In genomic region chr10:86704589-86705191, GRCm38 (mm10) we compare ENCODE assay signal across 8 mouse cellular contexts. TPM values are rescaled to one million over a fixed set of nuclear protein-coding genes. Genes with fewer than 3 reads are reported as not detected.
DNase-seq lines count a peak whose midpoint lies in the region; ATAC-seq and TF ChIP-seq lines count a peak whose summit lies in the region.

No protein-coding gene starts in this region.

- under 1% methylated on average over 33 of the region's 33 CpGs for WGBS in kidney, adult 2 months
- 0% methylated on average over 31 of the region's 33 CpGs for WGBS in limb, embryonic 14.5 days
- under 1% methylated on average over 33 of the region's 33 CpGs for WGBS in midbrain, embryonic 11.5 days

- TF ChIP-seq POLR2A in kidney, adult 2 months (IDR thresholded peaks at IDR 0.05; ENCODE audit: low read depth, low read length): no peak
- no peak for TF ChIP-seq POLR2A in embryonic fibroblast, embryonic 13.5 days (IDR thresholded peaks at IDR 0.05; ENCODE audit: low read depth, low read length)
- TF ChIP-seq POLR2A in limb, embryonic 14.5 days (IDR thresholded peaks at IDR 0.05; ENCODE audit: borderline replicate concordance, extremely low read depth, insufficient read depth, insufficient read length): no peak

- H3K36me3 ChIP-seq in kidney, adult 2 months (ENCODE audit: control insufficient read depth, insufficient read depth, low read length): peaks cover 16% of the 10 kb centered on the region
- peaks cover 43% of the 10 kb centered on the region for H3K36me3 ChIP-seq in limb, embryonic 14.5 days (ENCODE audit: control insufficient read depth, insufficient read depth, low read length)
- H3K36me3 ChIP-seq in midbrain, embryonic 11.5 days (ENCODE audit: control insufficient read depth, insufficient read depth, low read length): peaks cover 25% of the 10 kb centered on the region; the same call in 1 of the 2 replicates

- peak overlapping the region; percentile 84 for H3K4me2 ChIP-seq in limb, embryonic 14.5 days (replicated peaks; ENCODE audit: low read depth, low read length, severe bottlenecking)
- H3K4me2 ChIP-seq in midbrain, embryonic 11.5 days: peak overlapping the region; percentile 93

- no peak for ATAC-seq in limb, embryonic 14.5 days (ENCODE audit: low FRiP score, low read depth)
- ATAC-seq in midbrain, embryonic 11.5 days (ENCODE audit: low FRiP score): no peak; the same call in 1 of the 2 replicates

- peak overlapping the region; percentile 85 for H3K27ac ChIP-seq in kidney, adult 2 months (ENCODE audit: insufficient read depth, low read depth, low read length)
- H3K27ac ChIP-seq in embryonic fibroblast, embryonic 13.5 days (ENCODE audit: insufficient read depth, low read length): peak overlapping the region; percentile 58
- H3K27ac ChIP-seq in limb, embryonic 14.5 days (replicated peaks; ENCODE audit: low read depth, low read length): peak overlapping the region; percentile 95
- peak overlapping the region; percentile 71 for H3K27ac ChIP-seq in midbrain, embryonic 11.5 days (ENCODE audit: low read depth, low read length)

- H3K4me1 ChIP-seq in kidney, adult 2 months (ENCODE audit: control insufficient read depth, insufficient read depth, low read length): peaks cover 14% of the 10 kb centered on the region; the same call in 1 of the 2 replicates
- peaks cover 22% of the 10 kb centered on the region for H3K4me1 ChIP-seq in embryonic fibroblast, embryonic 13.5 days (ENCODE audit: control insufficient read depth, insufficient read depth, low read length)
- peaks cover 37% of the 10 kb centered on the region for H3K4me1 ChIP-seq in limb, embryonic 14.5 days (ENCODE audit: control insufficient read depth, insufficient read depth, low read length)
- H3K4me1 ChIP-seq in midbrain, embryonic 11.5 days (ENCODE audit: control insufficient read depth, insufficient read depth, low read length): peaks cover 17% of the 10 kb centered on the region

- peak overlapping the region; percentile 95 for H3K9ac ChIP-seq in limb, embryonic 14.5 days (ENCODE audit: low read depth, low read length, severe bottlenecking)
- peak overlapping the region; percentile 97 for H3K9ac ChIP-seq in midbrain, embryonic 11.5 days (ENCODE audit: low read length)

- intact Hi-C loops in heart, postnatal 25 days (cut with DNase I): loop anchor here (5.0 to 10.0 kb wide), 3 partner anchors 123 to 742 kb away; no protein-coding TSS in a partner anchor

- peak overlapping the region; percentile 84 for H3K4me3 ChIP-seq in kidney, adult 2 months (ENCODE audit: insufficient read depth, low read depth, low read length)
- peak overlapping the region; percentile 88 for H3K4me3 ChIP-seq in embryonic fibroblast, embryonic 13.5 days (ENCODE audit: insufficient read depth, low read length)
- H3K4me3 ChIP-seq in limb, embryonic 14.5 days (replicated peaks; ENCODE audit: low read length): peak overlapping the region; percentile 93
- peak overlapping the region; percentile 92 for H3K4me3 ChIP-seq in midbrain, embryonic 11.5 days (ENCODE audit: low read depth, low read length)

- no peaks in the 10 kb centered on the region for H3K9me3 ChIP-seq in limb, embryonic 14.5 days (ENCODE audit: control insufficient read depth, low read length)
- no peaks in the 10 kb centered on the region for H3K9me3 ChIP-seq in midbrain, embryonic 11.5 days (ENCODE audit: control insufficient read depth, low read length)

- H3K27me3 ChIP-seq in kidney, adult 2 months (replicated peaks; ENCODE audit: control insufficient read depth, insufficient read depth, low read length): no peaks in the 10 kb centered on the region
- H3K27me3 ChIP-seq in limb, embryonic 14.5 days (ENCODE audit: control insufficient read depth, insufficient read depth, low read length): no peaks in the 10 kb centered on the region
- no peaks in the 10 kb centered on the region for H3K27me3 ChIP-seq in midbrain, embryonic 11.5 days (ENCODE audit: control insufficient read depth, insufficient read depth, low read length)

- peak; percentile 18 for DNase-seq in kidney, adult 2 months
- no peak for DNase-seq in kidney, adult 9 months
- DNase-seq in adipocyte (ENCODE audit: low spot score): peak; percentile 58
- peak; percentile 10 for DNase-seq in heart, postnatal 25 days (ENCODE audit: low spot score)
- peak; percentile 24 for DNase-seq in limb, embryonic 14.5 days (ENCODE audit: low spot score)
- DNase-seq in midbrain, embryonic 11.5 days (ENCODE audit: low spot score, missing footprints): peak; percentile 91
- peak; percentile 32 to 71 for DNase-seq in spleen, postnatal 4 days (ENCODE audit: low spot score in 2 of 2)

- TF ChIP-seq CTCF in kidney, adult 2 months (conservative IDR thresholded peaks at IDR 0.05; ENCODE audit: insufficient read depth, insufficient read length, low read depth, low read length): no peak
- no peak for TF ChIP-seq CTCF in embryonic fibroblast, embryonic 13.5 days (IDR thresholded peaks at IDR 0.05; ENCODE audit: borderline replicate concordance, insufficient read depth, low read length)

RNA-seq across cellular contexts. Expression of gene Hsp90b1, which starts 0.6 kb away (rescaled TPM):
- 47.4 and 64.6 TPM in 2 replicates for polyA plus RNA-seq in kidney, adult 2 months (2012; rRNA removed)
- polyA plus RNA-seq in embryonic fibroblast, embryonic 13.5 days (2011; ENCODE audit: insufficient read length, low read depth, missing spikeins): 1,488 and 1,495 TPM in 2 replicates
- total RNA-seq in heart, postnatal 25 days (2021): 100 to 1,000 TPM; 341 to 452 TPM
- 242 and 401 TPM in 2 replicates for polyA plus RNA-seq in limb, embryonic 14.5 days (2012; rRNA removed)
- 448 and 466 TPM in 2 replicates for polyA plus RNA-seq in limb, embryonic 14.5 days (2014; fragmentation: Nextera tagmentation; extraction: Ambion mirVana)
- 477 and 506 TPM in 2 replicates for polyA plus RNA-seq in midbrain, embryonic 11.5 days (2014; fragmentation: Nextera tagmentation; extraction: Ambion mirVana)

RNA-seq across cellular contexts. Expression of gene Ttc41, which starts 0.9 kb away (rescaled TPM):
- polyA plus RNA-seq in kidney, adult 2 months (2012; rRNA removed): 1.7 and 1.8 TPM in 2 replicates
- polyA plus RNA-seq in embryonic fibroblast, embryonic 13.5 days (2011; ENCODE audit: insufficient read length, low read depth, missing spikeins): 1.1 and 1.9 TPM in 2 replicates
- 1 to 10 TPM; 1.4 to 2.0 TPM for total RNA-seq in heart, postnatal 25 days (2021)
- polyA plus RNA-seq in limb, embryonic 14.5 days (2012; rRNA removed): 1.9 and 2.5 TPM in 2 replicates
- 0.98 and 1.4 TPM in 2 replicates for polyA plus RNA-seq in limb, embryonic 14.5 days (2014; fragmentation: Nextera tagmentation; extraction: Ambion mirVana)
- polyA plus RNA-seq in midbrain, embryonic 11.5 days (2014; fragmentation: Nextera tagmentation; extraction: Ambion mirVana): 1.9 and 2.5 TPM in 2 replicates

RNA-seq across cellular contexts. Expression of gene Gm49358, which starts 59.1 kb away (rescaled TPM):
- polyA plus RNA-seq in kidney, adult 2 months (2012; rRNA removed): not detected in 2 replicates
- 2.1 and 7.6 TPM in 2 replicates for polyA plus RNA-seq in embryonic fibroblast, embryonic 13.5 days (2011; ENCODE audit: insufficient read length, low read depth, missing spikeins)
- total RNA-seq in heart, postnatal 25 days (2021): 10 to 100 TPM; 12.5 to 13.9 TPM
- polyA plus RNA-seq in limb, embryonic 14.5 days (2012; rRNA removed): 0.05 TPM in 1 of 2 replicates, not detected in the other
- 0.22 TPM in 1 of 2 replicates, not detected in the other for polyA plus RNA-seq in limb, embryonic 14.5 days (2014; fragmentation: Nextera tagmentation; extraction: Ambion mirVana)
- 0.37 TPM in 1 of 2 replicates, not detected in the other for polyA plus RNA-seq in midbrain, embryonic 11.5 days (2014; fragmentation: Nextera tagmentation; extraction: Ambion mirVana)
